Mouse (Mus musculus): ENCODE results near the gene Gm21981. TPM values are rescaled to one million over a fixed set of nuclear protein-coding genes. Genes with fewer than 3 reads are reported as not detected.

Gene Gm21981
- 0.28 and 0.54 TPM in 2 replicates for polyA plus RNA-seq (2016; fragmentation: Nextera tagmentation; extraction: Ambion mirVana)

DNA sequence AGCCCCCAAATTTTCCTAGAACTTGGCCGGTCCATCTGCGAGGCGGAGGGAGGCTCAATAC, at the start of gene Gm21981:
Gm21981 (minus strand) TSS at position 14 of the 61 bp plus-strand sequence.
- no peaks in the 10 kb centered on the region for H3K9me3 ChIP-seq
- WGBS, result 0% methylated on average over 3 of the region's 3 CpGs
- no peak for ATAC-seq (ENCODE audit: low FRiP score, low read depth)
- H3K4me1 ChIP-seq, result peaks cover 11% of the 10 kb centered on the region; the same call in 1 of the 2 replicates
- H3K27me3 ChIP-seq (replicated peaks), result no peaks in the 10 kb centered on the region
- peak within 1 kb of the TSS; percentile 87 for H3K4me2 ChIP-seq (replicated peaks)
- 0 out of 2 replicates have a peak within 1 kb of the TSS, but pooled peaks have one; percentile 3 for H3K27ac ChIP-seq
- peak within 1 kb of the TSS; percentile 73 for H3K4me3 ChIP-seq
- H3K36me3 ChIP-seq, result peaks cover 2% of the 10 kb centered on the region; the same call in 1 of the 2 replicates
- peak within 1 kb of the TSS; percentile 80 for H3K9ac ChIP-seq

DNA sequence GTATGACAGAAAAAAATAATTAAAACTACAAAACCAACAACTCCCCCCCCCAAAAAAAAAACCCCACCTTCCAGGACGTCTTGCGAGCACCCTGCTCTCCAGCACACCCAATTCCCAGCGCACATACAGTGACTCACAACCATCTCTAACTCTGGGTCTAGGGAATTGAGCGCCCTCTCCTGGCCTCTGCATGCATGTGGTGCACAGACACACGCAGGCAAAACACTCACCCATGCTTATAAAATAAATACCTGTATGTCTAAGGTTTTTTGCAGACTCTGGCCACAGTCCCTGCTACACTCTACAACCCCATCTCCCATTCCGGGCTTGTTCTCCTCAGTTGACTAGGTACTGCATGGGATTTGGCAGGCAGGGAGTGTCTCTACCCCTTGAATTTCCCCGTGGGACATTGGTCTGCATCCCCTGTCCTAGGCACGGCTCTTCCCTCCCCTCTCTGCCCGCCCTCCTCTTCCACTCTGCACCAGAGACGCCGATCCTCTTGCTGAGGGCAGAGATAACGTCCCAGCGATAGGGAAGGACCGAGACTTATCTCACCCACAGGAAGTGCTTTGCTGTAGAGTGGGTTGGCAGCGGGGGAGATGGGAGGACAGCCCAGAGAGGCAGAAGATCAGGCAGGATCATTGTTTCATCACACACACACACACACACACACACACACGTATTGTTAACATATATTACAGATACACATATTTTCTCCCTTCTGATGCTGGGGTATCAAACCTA, 48.9 kb upstream of the Gm21981 start:
- peaks cover 15% of the 10 kb centered on the region for H3K4me1 ChIP-seq
- no peak overlapping the region for H3K27ac ChIP-seq
- H3K36me3 ChIP-seq, result no peaks in the 10 kb centered on the region
- H3K4me3 ChIP-seq, result no peak overlapping the region
- 48% methylated on average over 16 of the region's 16 CpGs for WGBS
- H3K9ac ChIP-seq, result no peak overlapping the region
- H3K27me3 ChIP-seq (replicated peaks), result peaks cover 21% of the 10 kb centered on the region
- no peak overlapping the region for H3K4me2 ChIP-seq (replicated peaks)
- no peaks in the 10 kb centered on the region for H3K9me3 ChIP-seq
- no peak for ATAC-seq (ENCODE audit: low FRiP score, low read depth)

DNA sequence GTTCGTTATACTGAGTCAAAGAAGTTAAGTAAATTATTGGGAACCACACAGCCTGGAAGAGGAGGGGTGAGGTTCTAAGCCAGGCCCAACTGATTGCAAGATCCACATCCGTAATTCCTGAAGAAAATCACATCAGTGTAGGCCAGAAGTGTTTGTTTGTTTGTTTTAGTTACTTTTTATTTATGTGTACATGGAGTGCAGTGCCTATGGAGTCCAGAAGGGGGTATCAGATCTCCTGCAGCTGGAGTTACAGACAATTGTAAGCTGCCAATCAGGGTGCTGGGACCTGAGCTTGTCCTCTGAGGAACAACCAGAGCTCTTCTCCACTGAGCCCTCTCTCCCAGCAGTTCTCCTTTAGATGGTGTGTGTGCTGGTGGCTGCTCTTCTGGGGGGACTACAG, 45.9 kb upstream of the Gm21981 start:
- H3K4me3 ChIP-seq, result no peak overlapping the region
- 55% methylated on average over 2 of the region's 2 CpGs for WGBS
- peaks cover 32% of the 10 kb centered on the region for H3K27me3 ChIP-seq (replicated peaks)

DNA sequence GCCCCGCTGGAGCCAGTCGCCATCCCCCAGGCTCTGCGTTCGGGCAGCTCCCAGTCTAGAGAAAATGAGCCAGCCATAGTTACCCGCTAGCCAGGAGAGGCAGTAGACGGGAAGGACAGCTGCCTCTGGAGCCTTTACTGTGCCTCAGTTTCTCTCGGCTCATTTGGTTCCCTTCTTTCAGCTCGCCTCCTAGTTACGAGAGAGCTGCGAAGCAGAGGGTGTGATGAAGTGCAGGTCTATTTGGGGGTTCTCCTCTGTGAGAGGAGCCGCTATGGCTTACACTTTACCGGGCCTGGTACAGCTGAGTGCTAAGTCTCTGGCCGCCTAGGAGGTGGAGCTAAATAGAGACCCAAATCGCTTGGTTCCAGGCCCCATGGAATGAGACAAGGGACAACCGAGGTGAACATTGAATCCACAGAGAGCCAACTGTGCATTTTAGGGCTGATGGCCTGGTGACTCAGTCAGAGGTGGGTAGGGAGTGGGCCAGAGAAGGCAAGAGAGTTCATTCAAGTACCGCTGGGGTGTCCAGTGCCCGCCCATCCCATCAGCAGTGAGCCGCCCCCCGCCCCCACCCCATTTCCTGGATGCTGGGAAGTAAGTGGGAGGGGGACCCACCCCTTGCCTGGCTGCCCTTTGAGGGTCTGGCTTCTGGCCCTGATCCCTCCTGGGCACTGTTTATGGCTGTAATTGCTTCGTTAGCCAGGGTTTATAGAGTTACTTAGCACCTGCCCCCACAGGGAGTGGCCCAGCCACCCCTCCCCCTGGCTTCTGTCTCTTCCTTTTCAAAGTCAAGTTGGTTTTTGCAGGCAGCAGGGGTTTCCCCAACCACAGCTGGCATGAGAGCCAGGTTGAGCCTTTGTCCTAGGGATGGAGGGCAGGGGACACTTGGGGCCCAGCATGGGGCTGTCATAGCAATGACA, 44.9 kb upstream of the Gm21981 start:
- Histone ChIP-seq H3K9me3 (no peaks in the 10 kb centered on the region), H3K4me3 (peak overlapping the region; percentile 47), H3K4me2 (replicated peaks) (peak overlapping the region; percentile 94), H3K4me1 (peaks cover 26% of the 10 kb centered on the region), H3K36me3 (no peaks in the 10 kb centered on the region), H3K27me3 (replicated peaks) (peaks cover 32% of the 10 kb centered on the region), H3K9ac (no peak overlapping the region; the same call in 1 of the 2 replicates), H3K27ac (no peak overlapping the region)
- ATAC-seq (ENCODE audit: low FRiP score, low read depth), result 0 out of 2 replicates have a peak, but pooled peaks have one; percentile 10
- WGBS, result 1% methylated on average over 20 of the region's 20 CpGs

More for the DNA sequence above, 45.9 kb upstream of the Gm21981 start:
- H3K4me2 ChIP-seq (replicated peaks), result no peak overlapping the region
- H3K4me1 ChIP-seq, result peaks cover 26% of the 10 kb centered on the region
- H3K9ac ChIP-seq, result no peak overlapping the region
- no peak overlapping the region for H3K27ac ChIP-seq
- no peaks in the 10 kb centered on the region for H3K9me3 ChIP-seq
- no peak for ATAC-seq (ENCODE audit: low FRiP score, low read depth)
- no peaks in the 10 kb centered on the region for H3K36me3 ChIP-seq

DNA sequence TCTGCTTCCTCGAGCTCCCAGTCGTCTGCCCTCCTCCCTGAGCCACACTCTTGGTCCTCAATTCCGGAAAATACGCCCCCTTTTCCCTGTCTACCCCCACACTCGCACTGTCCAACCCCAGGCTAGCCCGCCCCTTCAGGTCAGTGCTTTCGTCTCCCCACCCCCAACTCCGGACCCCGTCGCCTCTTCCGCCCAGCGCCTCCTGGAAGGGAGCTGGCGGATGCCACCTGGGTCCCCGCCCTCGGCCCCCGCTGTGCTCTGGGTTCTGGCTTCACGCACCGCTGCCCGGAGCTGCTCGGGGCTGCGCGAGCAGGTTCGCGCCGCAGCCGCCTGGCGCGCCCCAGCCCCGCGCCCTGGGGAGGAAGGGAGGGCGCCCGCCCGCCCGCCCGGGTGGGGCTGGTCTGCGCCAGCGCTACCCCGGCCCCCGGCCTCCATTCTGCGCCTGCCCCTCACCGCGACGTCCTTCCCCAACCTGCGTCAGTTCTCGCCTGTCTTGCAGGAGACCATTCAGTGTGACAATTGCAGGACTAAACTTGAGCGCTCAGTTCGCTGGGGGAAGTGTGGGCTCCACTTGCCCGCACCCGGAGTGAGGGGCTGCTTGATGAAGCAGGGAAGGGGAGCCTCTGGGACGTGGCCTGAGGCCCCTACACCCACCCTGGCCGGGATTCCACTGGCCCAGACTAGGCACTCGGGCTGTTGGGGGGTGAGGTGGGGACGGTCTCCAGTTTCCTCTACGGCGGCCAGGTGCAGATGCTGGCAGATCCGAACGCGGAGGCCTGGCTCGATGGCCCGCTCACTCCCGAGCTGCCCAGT, 44.0 kb upstream of the Gm21981 start:
- Histone ChIP-seq H3K27ac (no peak overlapping the region), H3K9me3 (no peaks in the 10 kb centered on the region), H3K9ac (peak overlapping the region; percentile 53), H3K27me3 (replicated peaks) (peaks cover 32% of the 10 kb centered on the region), H3K36me3 (no peaks in the 10 kb centered on the region), H3K4me3 (peak overlapping the region; percentile 47), H3K4me2 (replicated peaks) (peak overlapping the region; percentile 94), H3K4me1 (peaks cover 26% of the 10 kb centered on the region)
- WGBS, result under 1% methylated on average over 60 of the region's 61 CpGs
- ATAC-seq (ENCODE audit: low FRiP score, low read depth), result peak; percentile 34

DNA sequence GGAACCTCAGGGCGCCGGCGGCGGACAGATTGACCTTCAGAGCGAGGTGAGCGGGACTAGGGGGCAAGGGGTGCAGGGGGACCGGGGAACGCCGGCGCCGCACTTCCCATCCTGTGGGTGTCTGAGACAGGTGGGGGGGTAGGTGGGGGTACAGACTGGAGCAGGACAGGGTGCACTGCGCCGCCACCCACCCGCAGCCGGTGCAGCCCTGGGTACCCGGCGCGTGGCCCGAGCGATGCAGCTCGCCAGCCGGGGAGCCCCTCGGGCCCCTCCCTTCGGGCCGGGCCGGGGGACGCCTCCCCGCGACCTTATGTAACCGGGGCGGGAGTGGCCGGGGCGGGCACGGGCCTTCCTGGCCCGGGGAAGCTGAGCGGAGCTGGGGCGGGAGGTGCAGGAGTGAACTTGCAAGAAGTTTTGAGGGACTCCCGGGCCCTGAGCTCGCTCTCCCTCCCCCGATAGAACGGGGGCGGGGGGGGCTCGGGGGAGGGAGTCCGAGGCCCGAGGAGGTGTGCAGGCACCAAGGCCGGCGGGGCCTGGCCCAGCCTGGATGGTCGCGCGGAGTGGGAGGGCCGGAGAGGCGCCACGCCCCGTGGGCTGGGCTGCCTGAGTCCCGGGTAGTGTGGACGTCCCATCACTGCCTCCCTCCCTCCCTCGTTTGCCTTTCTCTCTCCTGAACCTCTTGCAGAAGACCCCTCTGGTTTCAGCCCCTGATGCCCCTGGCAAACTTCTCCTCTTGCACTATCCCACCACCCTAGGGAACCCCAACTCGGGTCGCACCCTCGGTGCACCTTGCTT, 43.2 kb upstream of the Gm21981 start:
- Histone ChIP-seq H3K9me3 (no peaks in the 10 kb centered on the region), H3K27me3 (replicated peaks) (peaks cover 32% of the 10 kb centered on the region), H3K4me2 (replicated peaks) (peak overlapping the region; percentile 94), H3K4me3 (peak overlapping the region; percentile 47), H3K9ac (peak overlapping the region; percentile 53), H3K27ac (no peak overlapping the region), H3K36me3 (no peaks in the 10 kb centered on the region), H3K4me1 (peaks cover 26% of the 10 kb centered on the region)
- ATAC-seq (ENCODE audit: low FRiP score, low read depth), result peak; percentile 82
- WGBS, result under 1% methylated on average over 58 of the region's 60 CpGs

DNA sequence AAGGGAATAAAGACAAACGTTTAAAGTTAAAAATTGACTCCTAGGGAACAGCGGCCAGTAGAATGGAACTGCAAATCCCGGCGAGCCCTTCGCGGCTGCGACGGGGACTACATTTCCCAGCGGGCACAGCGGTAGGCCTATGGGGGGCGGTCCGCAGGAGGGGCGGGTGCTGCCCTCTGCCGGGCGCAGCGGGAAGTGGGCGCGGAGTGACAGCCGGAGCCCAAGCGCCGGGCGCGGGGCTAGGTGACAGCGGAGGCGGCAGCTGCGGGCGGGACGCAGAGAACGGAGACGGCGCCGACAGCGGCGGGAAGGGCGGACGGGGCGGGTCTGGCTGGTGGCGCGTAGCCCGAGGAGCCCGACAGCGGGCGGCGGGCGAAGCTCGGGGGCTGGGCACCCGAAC, 42.6 kb upstream of the Gm21981 start, which contains the start of gene Tfeb:
Tfeb (plus strand) TSS at position 175 of the 400 bp plus-strand sequence.
- under 1% methylated on average over 47 of the region's 47 CpGs for WGBS
- Histone ChIP-seq H3K36me3 (no peaks in the 10 kb centered on the region), H3K4me3 (peak within 1 kb of the TSS; percentile 47), H3K4me2 (replicated peaks) (peak within 1 kb of the TSS; percentile 94), H3K27me3 (replicated peaks) (peaks cover 32% of the 10 kb centered on the region), H3K4me1 (peaks cover 26% of the 10 kb centered on the region), H3K27ac (no peak within 1 kb of the TSS), H3K9me3 (no peaks in the 10 kb centered on the region), H3K9ac (peak within 1 kb of the TSS; percentile 53)
- ATAC-seq (ENCODE audit: low FRiP score, low read depth), result peak; percentile 78

DNA sequence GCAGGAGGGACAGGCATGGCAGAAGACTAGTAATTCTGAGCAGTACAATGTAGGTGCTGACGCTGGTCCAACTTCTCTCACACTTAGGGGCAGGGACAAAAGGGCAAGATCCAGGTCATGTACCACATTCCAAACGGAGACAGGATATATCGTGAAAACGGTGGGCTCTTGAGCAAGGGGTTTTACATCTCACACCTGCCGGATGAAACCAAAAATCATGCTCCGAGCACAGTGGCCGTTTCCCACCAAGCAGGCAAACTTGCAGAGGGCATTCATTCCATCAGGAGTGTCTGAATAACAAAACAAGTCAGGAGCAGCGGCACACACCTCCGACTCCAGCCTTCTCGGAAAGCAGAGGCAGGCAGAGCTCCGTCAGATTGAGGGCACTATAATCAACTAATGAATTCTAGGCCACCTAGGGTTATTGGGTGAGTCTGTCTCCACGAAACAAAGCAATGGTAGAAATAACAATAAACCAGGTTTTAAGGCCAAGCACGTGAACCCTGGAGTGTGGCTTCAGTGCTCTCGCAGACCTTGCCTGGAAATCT, 41.4 kb upstream of the Gm21981 start:
- no peak for ATAC-seq (ENCODE audit: low FRiP score, low read depth)
- peaks cover 26% of the 10 kb centered on the region for H3K4me1 ChIP-seq
- no peaks in the 10 kb centered on the region for H3K9me3 ChIP-seq
- H3K36me3 ChIP-seq, result no peaks in the 10 kb centered on the region
- H3K9ac ChIP-seq, result no peak overlapping the region
- no peak overlapping the region for H3K4me3 ChIP-seq
- peaks cover 27% of the 10 kb centered on the region for H3K27me3 ChIP-seq (replicated peaks)
- no peak overlapping the region for H3K4me2 ChIP-seq (replicated peaks)
- H3K27ac ChIP-seq, result no peak overlapping the region
- 69% methylated on average over 14 of the region's 14 CpGs for WGBS

DNA sequence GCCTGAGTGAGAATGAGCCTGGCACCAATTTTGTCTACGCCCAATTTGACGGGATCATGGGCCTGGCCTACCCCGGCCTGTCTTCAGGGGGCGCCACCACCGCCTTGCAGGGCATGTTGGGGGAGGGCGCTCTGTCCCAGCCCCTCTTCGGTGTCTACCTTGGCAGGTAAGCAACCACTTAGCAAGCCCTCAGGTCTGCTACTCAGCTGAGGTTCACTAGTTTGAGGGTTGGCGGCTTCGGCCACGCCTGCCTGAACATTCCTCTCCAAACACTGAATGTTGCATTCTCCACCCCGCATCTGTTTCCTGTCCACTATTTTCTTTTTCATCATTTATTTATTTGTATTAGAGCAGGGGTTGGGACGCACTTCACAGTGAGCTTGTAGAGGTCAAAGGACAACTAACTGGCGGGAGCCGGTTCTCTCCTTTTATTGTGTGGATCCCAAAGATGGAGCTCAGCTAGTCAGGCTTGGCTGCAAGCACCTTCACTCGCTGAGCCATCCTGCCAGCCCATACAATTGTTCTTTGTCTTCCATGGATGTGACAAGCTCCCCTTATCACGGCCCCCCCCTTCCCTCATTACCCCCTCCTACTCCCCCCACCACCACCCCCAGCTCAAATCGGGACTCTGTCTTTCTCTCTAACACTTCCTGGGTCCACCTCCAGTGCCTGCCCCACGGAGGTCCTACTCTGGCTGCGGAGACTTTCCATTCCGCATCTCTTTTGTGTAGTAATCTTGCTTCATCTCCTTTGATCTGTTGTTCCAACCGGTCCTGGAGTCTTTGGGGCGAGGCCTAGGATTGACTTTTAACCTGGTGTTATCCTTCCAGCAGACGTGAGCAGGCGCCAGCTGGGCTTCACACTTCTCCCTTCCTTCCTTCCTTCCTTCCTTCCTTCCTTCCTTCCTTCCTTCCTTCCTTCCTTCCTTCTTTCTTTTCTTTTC, 36.6 kb upstream of the Gm21981 start:
- no peaks in the 10 kb centered on the region; the same call in 1 of the 2 replicates for H3K27me3 ChIP-seq (replicated peaks)
- no peaks in the 10 kb centered on the region for H3K4me1 ChIP-seq
- H3K4me3 ChIP-seq, result no peak overlapping the region
- no peak overlapping the region for H3K9ac ChIP-seq
- H3K36me3 ChIP-seq, result no peaks in the 10 kb centered on the region
- 56% methylated on average over 24 of the region's 24 CpGs for WGBS
- ATAC-seq (ENCODE audit: low FRiP score, low read depth), result no peak
- H3K9me3 ChIP-seq, result no peaks in the 10 kb centered on the region
- no peak overlapping the region for H3K27ac ChIP-seq
- no peak overlapping the region for H3K4me2 ChIP-seq (replicated peaks)

DNA sequence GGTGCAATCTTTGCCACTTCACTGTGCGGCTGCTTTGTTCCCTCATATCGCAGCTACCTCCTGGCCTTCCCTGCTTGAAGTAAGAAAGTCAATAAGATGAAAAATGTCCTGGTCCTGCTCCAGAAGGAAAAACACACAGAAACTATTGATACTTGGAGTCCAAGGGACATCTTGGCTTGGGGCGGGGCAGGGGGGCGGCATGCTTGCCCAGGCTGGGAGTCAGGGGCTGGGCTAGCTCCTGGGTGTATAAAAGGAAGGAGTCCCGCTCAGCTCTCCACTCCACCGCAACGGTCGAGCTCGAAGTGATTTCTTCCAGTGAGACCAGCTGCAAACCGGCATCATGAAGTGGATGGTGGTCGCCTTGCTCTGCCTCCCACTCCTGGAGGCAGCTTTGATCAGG, 32.3 kb upstream of the Gm21981 start, which contains the start of gene Pgc:
Pgc (plus strand) TSS at position 277 of the 400 bp plus-strand sequence.
- H3K9me3 ChIP-seq, result no peaks in the 10 kb centered on the region
- no peak for ATAC-seq (ENCODE audit: low FRiP score, low read depth)
- no peak within 1 kb of the TSS for H3K4me2 ChIP-seq (replicated peaks)
- no peaks in the 10 kb centered on the region for H3K4me1 ChIP-seq
- no peaks in the 10 kb centered on the region for H3K36me3 ChIP-seq
- H3K27me3 ChIP-seq (replicated peaks), result no peaks in the 10 kb centered on the region
- H3K4me3 ChIP-seq, result no peak within 1 kb of the TSS
- 79% methylated on average over 11 of the region's 11 CpGs for WGBS
- H3K9ac ChIP-seq, result no peak within 1 kb of the TSS
- H3K27ac ChIP-seq, result no peak within 1 kb of the TSS
